Mouse (Mus musculus) right cerebral cortex, adult 2 months (tissue): ENCODE measurements at regions not wholly inside any gene's neighbourhood (a gene's known extent, or its start where the extent isn't known, plus 50 kb on each side); places are given as distances from the start of the nearest gene placed in this dataset.
"Not testable (repeated sequence)": the region's sequence is repeated elsewhere in the genome, so short reads cannot be mapped to it uniquely, and the experiment has no call there.

Source experiments
- DNase-seq, 2 experiments: peaks; one replicate each; pipeline ENCODE4 v3.0.0; 2021 to 2022; ENCODE audit warnings: low spot score in 2 of 2

DNA sequence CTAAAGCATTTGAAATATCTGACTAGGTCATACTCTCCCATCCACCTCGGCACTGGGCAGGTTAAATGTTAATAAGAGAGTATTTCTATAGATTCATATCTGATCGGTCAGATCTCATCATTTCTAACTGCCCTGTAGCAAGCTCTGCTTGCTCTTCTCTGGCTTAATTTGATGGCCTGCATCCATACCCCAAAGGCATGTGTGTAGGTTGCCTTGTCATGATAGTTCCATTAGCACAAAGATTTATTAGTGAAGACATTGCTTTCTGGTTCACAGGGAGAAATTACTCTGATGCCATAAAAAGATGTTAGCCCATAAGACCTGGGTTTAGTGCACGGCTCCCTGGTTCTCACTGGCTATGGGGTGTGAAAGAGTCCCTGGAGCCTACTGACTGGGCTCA, 232.3 kb downstream of the Lpin1 start:
- DNase-seq = no peak

GRCm38 (mm10) chr12:16374331-16374996, 236.3 kb downstream of the Lpin1 start:
- no peak for DNase-seq

DNA sequence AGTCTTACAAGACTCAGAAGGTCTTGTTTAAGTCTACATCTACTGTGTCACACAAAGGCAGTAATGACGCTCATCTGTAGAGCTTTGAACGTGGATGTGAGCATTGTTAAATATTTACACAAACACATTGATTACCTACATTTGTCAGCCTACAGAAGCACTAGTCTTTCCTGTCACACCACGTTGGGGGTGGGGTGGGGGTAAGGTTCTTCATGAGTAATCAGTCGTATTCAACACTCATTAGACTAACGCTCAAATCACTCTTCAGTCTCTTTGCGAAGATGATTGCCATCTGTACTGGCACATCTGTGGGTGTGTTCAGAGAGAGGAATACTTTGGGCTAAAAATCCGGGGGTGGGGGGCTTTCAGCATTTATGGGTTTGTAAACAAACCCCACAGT, 240.7 kb downstream of the Lpin1 start:
- DNase-seq = no peak

GRCm38 (mm10) chr12:16362341-16362740, 248.4 kb downstream of the Lpin1 start:
- no peak for DNase-seq

DNA sequence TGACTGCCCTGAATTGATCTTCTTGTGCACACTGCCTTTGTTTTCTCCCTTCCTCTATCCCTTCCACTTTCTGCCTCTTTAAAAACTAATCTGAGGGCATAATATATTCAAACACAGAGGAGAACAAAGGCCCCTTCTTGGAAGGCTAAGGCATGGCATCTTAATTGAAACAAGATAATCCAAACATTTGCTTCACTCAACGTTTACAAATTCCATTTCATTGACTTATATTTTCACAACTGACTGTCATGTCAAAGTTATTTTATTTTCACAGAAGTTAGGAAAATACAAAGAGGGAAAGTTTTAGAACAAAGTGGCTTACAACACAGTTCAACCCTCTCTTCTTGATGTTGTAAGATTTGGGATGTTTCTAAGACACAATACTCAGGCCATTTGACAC, 251.9 kb downstream of the Lpin1 start:
- DNase-seq = no peak

GRCm38 (mm10) chr12:16354711-16355110, 256.1 kb downstream of the Lpin1 start:
- no peak for DNase-seq

GRCm38 (mm10) chr12:16351751-16352150, 259.0 kb downstream of the Lpin1 start:
- DNase-seq = no peak

DNA sequence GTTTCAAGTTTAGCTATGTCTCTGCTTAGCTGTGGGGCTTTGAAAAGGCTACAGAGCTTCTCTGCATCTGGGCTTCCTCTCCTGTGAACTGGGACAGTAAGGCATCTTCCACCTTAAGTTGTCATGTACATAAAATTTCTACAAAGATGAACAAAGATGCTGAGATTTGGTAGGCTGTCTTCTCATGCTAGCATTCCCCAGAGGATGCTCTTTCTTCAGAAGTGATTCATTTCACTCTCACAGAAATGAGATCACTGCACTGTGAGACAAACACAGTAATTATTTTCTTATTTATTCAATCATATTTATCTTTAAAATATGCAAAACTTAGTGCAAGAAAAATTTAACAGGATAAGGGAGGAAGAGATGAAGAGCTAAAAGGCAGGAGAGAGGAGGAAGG, 261.5 kb downstream of the Lpin1 start:
- no peak for DNase-seq

- DNase-seq = no peak
These were observed 266.7 kb downstream of the Lpin1 start for GRCm38 (mm10) chr12:16344021-16344420.

DNA sequence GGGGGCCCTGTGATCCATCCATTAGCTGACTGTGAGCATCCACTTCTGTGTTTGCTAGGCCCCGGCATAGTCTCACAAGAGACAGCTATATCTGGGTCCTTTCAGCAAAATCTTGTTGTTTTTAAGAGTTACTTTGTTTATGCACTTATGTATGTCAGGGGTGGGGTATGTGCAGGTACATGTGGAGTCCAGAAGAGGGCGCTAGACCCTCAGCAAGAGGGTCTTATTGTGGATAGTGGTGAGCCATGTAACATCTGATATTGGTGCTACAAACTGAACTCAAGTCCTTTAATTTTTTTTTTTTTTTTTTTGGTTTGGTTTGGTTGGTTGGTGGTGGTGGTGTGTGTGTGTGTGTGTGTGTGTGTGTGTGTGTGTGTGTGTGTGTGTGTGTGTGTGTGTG, 268.7 kb downstream of the Lpin1 start:
- not testable (repeated sequence) for DNase-seq

- no peak for DNase-seq
These were observed 279.3 kb downstream of the Lpin1 start for GRCm38 (mm10) chr12:16331456-16331855.

DNA sequence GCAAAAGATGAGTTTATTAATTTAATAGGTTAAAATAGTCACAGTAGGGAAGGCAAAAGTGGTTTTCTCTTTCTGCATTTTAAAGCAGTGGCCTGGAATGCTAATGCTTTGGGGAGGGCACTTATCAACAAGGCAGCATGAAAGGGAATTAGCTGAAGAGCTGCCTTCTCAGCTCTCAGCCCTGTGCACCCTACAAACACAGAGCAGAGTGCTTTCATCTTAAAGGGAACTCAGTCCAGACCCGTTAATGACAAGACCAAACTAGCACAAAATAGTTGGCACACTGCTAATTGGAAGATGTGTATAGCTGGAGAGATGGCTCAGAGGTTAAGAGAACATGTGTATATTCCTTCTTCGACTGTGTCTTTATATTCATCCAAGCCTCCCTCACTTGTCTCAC, 281.6 kb downstream of the Lpin1 start:
- no peak for DNase-seq

DNA sequence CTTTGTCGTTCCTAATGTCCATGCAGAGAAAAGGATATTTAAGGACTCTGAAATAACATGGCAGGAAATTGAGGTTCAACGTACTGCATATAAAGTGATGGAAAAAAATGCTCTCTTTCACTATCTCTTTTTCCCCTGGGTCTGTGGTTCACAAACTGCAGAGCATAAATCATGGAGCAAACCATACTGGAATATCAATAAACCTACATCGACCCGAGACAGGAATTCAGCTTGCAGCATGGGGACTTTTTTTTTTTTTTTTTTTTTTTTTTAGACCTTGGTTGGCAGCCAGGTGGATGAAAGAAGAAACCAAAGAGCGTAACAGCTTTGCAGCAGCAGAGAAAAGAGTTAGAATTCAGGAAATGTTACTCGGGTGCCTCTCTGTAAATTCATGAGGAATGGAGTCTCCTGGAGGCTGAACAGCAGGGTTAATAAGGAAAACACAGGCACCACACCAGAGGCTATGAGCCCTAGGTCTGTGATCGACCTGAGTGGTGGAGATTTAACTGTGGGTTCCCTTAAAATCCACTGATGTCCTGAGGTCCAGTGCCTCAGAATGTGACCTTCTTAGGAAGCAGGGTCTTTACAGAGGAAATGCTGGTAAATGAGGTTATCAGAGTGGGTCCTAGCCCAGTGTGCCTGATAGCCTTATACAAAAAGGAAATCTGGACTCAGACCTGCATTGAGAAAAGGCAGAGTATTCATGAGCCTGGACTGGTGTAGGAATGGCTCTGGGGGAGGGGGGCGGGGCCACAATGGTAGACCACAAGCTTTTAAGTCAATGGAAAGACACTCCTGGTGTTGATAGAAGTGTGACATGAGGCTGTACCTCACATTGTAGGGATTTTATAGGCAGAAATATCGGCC, 290.0 kb downstream of the Lpin1 start:
- no peak for DNase-seq

DNA sequence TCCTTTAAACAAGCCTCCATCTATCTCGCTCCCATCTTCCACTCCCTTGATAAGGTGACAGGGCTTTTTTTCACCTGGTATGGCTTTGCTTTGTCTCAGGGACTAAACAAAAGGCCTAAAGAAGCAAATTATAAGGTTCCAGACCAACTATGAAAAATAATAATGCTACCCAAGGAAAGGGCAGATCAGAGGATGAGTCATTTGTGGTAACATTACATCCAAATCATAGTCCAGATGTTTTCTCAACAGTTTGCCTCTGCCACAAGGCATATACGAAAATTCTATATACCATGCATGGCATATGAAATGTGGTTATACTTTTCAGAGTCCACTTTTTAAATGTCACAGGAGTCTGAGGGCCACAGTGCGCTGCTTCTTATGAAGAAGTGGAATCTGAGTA, 302.7 kb downstream of the Lpin1 start:
- DNase-seq = no peak

DNA sequence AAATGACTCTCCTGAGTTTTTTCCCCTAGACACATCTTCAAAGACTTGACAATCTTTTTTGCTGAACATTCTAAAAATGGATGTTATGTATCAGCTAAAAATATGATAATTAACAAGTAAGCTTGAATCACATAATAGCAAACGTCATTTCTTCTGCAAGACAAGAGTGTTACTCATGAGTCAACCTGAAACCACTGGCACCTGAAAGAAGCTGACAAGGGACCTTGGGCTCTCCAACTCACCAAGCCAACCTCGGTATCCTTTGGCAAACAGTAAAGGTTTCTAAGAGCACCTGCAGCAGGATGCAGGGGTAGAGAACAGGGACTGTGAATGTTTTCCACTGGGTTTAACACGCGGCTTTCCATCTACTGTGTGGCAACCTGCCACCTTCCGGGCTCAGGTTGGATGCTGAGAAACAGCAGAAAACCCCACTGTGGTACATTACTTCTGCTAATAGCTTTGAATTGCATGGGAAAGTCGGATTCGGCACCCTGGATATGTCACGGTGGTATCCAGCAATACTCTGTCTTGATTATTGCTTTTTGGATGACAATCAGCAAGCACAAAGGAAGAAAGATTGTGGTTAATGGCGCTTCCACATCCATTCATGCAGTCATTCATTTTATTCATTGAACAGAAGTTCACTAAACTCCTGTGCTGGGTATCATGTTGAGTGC, 305.9 kb downstream of the Lpin1 start:
- DNase-seq = peak; percentile 6 to 10

- DNase-seq = no peak
These were observed 325.7 kb downstream of the Lpin1 start for GRCm38 (mm10) chr12:16285061-16285460.

- no peak for DNase-seq
These were observed 331.6 kb downstream of the Lpin1 start for GRCm38 (mm10) chr12:16279146-16279545.

- no peak for DNase-seq
These were observed 333.0 kb downstream of the Lpin1 start for GRCm38 (mm10) chr12:16277567-16278332.

GRCm38 (mm10) chr12:16277144-16277543, 333.6 kb downstream of the Lpin1 start:
- DNase-seq = no peak

DNA sequence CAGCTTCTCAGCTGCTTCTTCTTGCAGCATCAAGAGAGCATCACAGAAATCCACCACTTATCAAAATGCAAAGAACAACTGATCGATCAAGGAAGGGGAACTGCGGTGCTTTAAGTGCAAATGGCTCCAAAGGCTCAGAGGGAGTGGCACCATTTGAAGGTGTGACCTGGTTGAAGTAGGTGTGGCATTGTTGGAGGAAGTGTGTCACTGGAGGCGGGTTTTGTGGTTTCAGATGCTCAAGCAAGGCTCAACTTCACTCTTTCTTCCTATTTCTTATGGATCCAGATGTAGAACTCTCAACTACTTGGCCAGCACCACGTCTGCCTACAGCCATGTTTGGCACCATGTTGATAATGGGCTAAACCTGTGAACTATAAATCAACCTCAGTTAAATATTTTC, 334.5 kb downstream of the Lpin1 start:
- no peak for DNase-seq

DNA sequence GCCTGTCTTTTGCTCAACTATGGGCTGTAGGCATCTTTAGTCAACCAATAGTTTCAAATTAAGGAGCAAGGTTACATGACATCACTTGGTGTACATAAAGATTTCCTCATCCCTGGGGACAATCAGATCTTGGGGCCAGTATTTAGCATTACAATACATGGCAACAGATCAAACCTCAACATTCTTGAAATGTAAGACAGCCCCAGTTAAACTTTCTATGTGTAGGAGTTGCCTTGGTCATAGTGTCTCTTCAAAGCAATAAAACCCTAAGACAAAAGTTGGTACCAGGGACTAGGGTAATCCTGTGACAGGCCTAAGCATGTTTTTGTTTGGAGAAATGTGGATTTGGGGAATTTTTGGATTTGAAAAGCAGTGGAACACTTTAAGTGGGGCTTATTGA, 338.3 kb downstream of the Lpin1 start:
- DNase-seq = no peak

DNA sequence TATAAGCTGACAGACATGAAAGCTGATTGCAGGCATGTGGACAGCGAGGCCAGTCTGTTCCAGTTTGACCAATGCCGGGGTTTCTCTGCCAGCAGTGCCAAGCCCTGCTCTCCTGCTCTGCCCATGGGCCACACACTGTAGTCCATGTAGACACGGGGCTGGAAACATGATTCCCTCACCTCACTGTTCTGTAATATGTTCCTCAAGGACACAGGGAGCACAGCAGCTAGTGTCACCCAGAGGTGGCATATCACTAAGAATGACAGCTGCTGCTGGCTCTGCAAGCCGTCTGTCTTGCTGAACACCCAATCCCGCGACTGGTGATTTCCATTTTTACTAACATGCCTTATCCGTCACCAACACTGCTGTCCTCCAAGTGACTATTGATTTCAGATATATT, 339.9 kb downstream of the Lpin1 start:
- no peak for DNase-seq
